Mouse (Mus musculus): Measurements from ENCODE around the gene Sdc1.

Sdc1 gene

GRCm38 (mm10) chr12:8829032-8829660, 58.0 kb downstream of the Sdc1 start:
- DNase-seq = no peak

GRCm38 (mm10) chr12:8829661-8830040, 58.5 kb downstream of the Sdc1 start:
- no peak for DNase-seq

- no peak for DNase-seq
These were observed 60.0 kb downstream of the Sdc1 start for GRCm38 (mm10) chr12:8830967-8831635.

- DNase-seq = no peak
These were observed 60.6 kb downstream of the Sdc1 start for GRCm38 (mm10) chr12:8831710-8832109.

GRCm38 (mm10) chr12:8840782-8841325, 69.7 kb downstream of the Sdc1 start:
- no peak for DNase-seq

GRCm38 (mm10) chr12:8842725-8843124, 71.6 kb downstream of the Sdc1 start:
- no peak for DNase-seq

Data from layer of hippocampus, adult 9-11 months (tissue).